Mouse (Mus musculus): Measurements from ENCODE around the gene Pgam2.
"Not testable (repeated sequence)": the region's sequence is repeated elsewhere in the genome, so short reads cannot be mapped to it uniquely, and the experiment has no call there.

The Pgam2 gene

GRCm38 (mm10) chr11:5803551-5803981, at the start of gene Pgam2:
Gene Pgam2 (minus strand): TSS chr11:5803733.
- DNase-seq (ENCODE audit: low read depth, low spot score): no peak

- DNase-seq (ENCODE audit: low read depth, low spot score): no peak
Observed at GRCm38 (mm10) chr11:5852314-5852713, 48.8 kb upstream of the Pgam2 start.

GRCm38 (mm10) chr11:5851021-5851736, 47.6 kb upstream of the Pgam2 start:
- DNase-seq (ENCODE audit: low read depth, low spot score): no peak

- DNase-seq (ENCODE audit: low read depth, low spot score): no peak
Observed at GRCm38 (mm10) chr11:5850452-5850851, 46.9 kb upstream of the Pgam2 start.

GRCm38 (mm10) chr11:5849316-5849715, 45.8 kb upstream of the Pgam2 start:
- DNase-seq (ENCODE audit: low read depth, low spot score): no peak

GRCm38 (mm10) chr11:5848741-5849140, 45.2 kb upstream of the Pgam2 start:
- no peak for DNase-seq (ENCODE audit: low read depth, low spot score)

- no peak for DNase-seq (ENCODE audit: low read depth, low spot score)
Observed at GRCm38 (mm10) chr11:5846639-5847345, 43.3 kb upstream of the Pgam2 start.

- DNase-seq (ENCODE audit: low read depth, low spot score): no peak
Observed at GRCm38 (mm10) chr11:5843131-5843530, 39.6 kb upstream of the Pgam2 start.

GRCm38 (mm10) chr11:5841751-5842150, 38.2 kb upstream of the Pgam2 start:
- DNase-seq (ENCODE audit: low read depth, low spot score): no peak

- DNase-seq (ENCODE audit: low read depth, low spot score): no peak
Observed at GRCm38 (mm10) chr11:5840346-5840745, 36.8 kb upstream of the Pgam2 start.

GRCm38 (mm10) chr11:5837251-5838246, 34.0 kb upstream of the Pgam2 start, which contains the start of gene Polm:
Gene Polm (minus strand): TSS chr11:5838016.
- peak; percentile 87 for DNase-seq (ENCODE audit: low read depth, low spot score)

GRCm38 (mm10) chr11:5836126-5836525, 32.6 kb upstream of the Pgam2 start:
- no peak for DNase-seq (ENCODE audit: low read depth, low spot score)

- DNase-seq (ENCODE audit: low read depth, low spot score): no peak
Observed at GRCm38 (mm10) chr11:5835057-5835456, 31.5 kb upstream of the Pgam2 start.

GRCm38 (mm10) chr11:5834506-5834905, 31.0 kb upstream of the Pgam2 start:
- no peak for DNase-seq (ENCODE audit: low read depth, low spot score)

GRCm38 (mm10) chr11:5829327-5829726, 25.8 kb upstream of the Pgam2 start:
- no peak for DNase-seq (ENCODE audit: low read depth, low spot score)

- DNase-seq (ENCODE audit: low read depth, low spot score): no peak
Observed at GRCm38 (mm10) chr11:5828509-5829191, 25.1 kb upstream of the Pgam2 start.

- no peak for DNase-seq (ENCODE audit: low read depth, low spot score)
Observed at GRCm38 (mm10) chr11:5827931-5828330, 24.4 kb upstream of the Pgam2 start.

- no peak for DNase-seq (ENCODE audit: low read depth, low spot score)
Observed at GRCm38 (mm10) chr11:5825432-5825831, 21.9 kb upstream of the Pgam2 start.

GRCm38 (mm10) chr11:5819223-5819622, 15.7 kb upstream of the Pgam2 start:
- DNase-seq (ENCODE audit: low read depth, low spot score): no peak

GRCm38 (mm10) chr11:5813381-5813780, 9.8 kb upstream of the Pgam2 start:
- DNase-seq (ENCODE audit: low read depth, low spot score): no peak

GRCm38 (mm10) chr11:5809487-5809886, 6.0 kb upstream of the Pgam2 start:
- not testable (repeated sequence) for DNase-seq (ENCODE audit: low read depth, low spot score)
